Mouse (Mus musculus): ENCODE measurements at regions not wholly inside any gene's neighbourhood (a gene's known extent, or its start where the extent isn't known, plus 50 kb on each side); places are given as distances from the start of the nearest gene placed in this dataset.

GRCm38 (mm10) chr13:101016181-101016580 is 183.0 kb upstream of the Slc30a5 start:
- DNase-seq (ENCODE audit: low spot score), result no peak

GRCm38 (mm10) chr13:101015435-101015834 is 182.2 kb upstream of the Slc30a5 start:
- no peak for DNase-seq (ENCODE audit: low spot score)

GRCm38 (mm10) chr13:101013604-101014003 is 180.4 kb upstream of the Slc30a5 start:
- DNase-seq (ENCODE audit: low spot score), result no peak

GRCm38 (mm10) chr13:100990646-100991045 is 157.4 kb upstream of the Slc30a5 start:
- no peak for DNase-seq (ENCODE audit: low spot score)

GRCm38 (mm10) chr13:100988671-100989531 is 155.7 kb upstream of the Slc30a5 start:
- no peak for DNase-seq (ENCODE audit: low spot score)

GRCm38 (mm10) chr13:100988116-100988515 is 154.9 kb upstream of the Slc30a5 start:
- DNase-seq (ENCODE audit: low spot score), result no peak

GRCm38 (mm10) chr13:100975741-100976140 is 142.5 kb upstream of the Slc30a5 start:
- no peak for DNase-seq (ENCODE audit: low spot score)

- no peak for DNase-seq (ENCODE audit: low spot score)
Measured at GRCm38 (mm10) chr13:100971080-100972017, 138.1 kb upstream of the Slc30a5 start.

GRCm38 (mm10) chr13:100962811-100963540 is 129.7 kb upstream of the Slc30a5 start:
- no peak for DNase-seq (ENCODE audit: low spot score)

GRCm38 (mm10) chr13:100954598-100955251 is 121.5 kb upstream of the Slc30a5 start:
- DNase-seq (ENCODE audit: low spot score), result no peak

GRCm38 (mm10) chr13:100954106-100954505 is 120.9 kb upstream of the Slc30a5 start:
- DNase-seq (ENCODE audit: low spot score), result no peak

- DNase-seq (ENCODE audit: low spot score), result no peak
Measured at GRCm38 (mm10) chr13:100951185-100951508, 117.9 kb upstream of the Slc30a5 start.

- DNase-seq (ENCODE audit: low spot score), result no peak
Measured at GRCm38 (mm10) chr13:100950348-100951184, 117.3 kb upstream of the Slc30a5 start.

GRCm38 (mm10) chr13:100943206-100943848 is 110.1 kb upstream of the Slc30a5 start:
- no peak for DNase-seq (ENCODE audit: low spot score)

- no peak for DNase-seq (ENCODE audit: low spot score)
Measured at GRCm38 (mm10) chr13:100940791-100941190, 107.6 kb upstream of the Slc30a5 start.

- DNase-seq (ENCODE audit: low spot score), result no peak
Measured at GRCm38 (mm10) chr13:100939677-100940076, 106.5 kb upstream of the Slc30a5 start.

GRCm38 (mm10) chr13:100933265-100933664 is 100.0 kb upstream of the Slc30a5 start:
- DNase-seq (ENCODE audit: low spot score), result no peak

- no peak for DNase-seq (ENCODE audit: low spot score)
Measured at GRCm38 (mm10) chr13:100899566-100899965, 66.3 kb upstream of the Slc30a5 start.

GRCm38 (mm10) chr13:100893871-100894270 is 60.6 kb upstream of the Slc30a5 start:
- DNase-seq (ENCODE audit: low spot score), result no peak

GRCm38 (mm10) chr13:100893096-100893495 is 59.9 kb upstream of the Slc30a5 start:
- DNase-seq (ENCODE audit: low spot score), result no peak
